Mouse (Mus musculus) limb, embryonic 14.5 days (tissue): ENCODE measurements at regions not wholly inside any gene's neighbourhood (a gene's known extent, or its start where the extent isn't known, plus 50 kb on each side); places are given as distances from the start of the nearest gene placed in this dataset.

Experiments used
- ATAC-seq: fragments of 200-750 bp; cut with Nextera tagmentation; 2 replicates; pipeline ENCODE4 v1.8.0; 2017; ENCODE audit warnings: low read depth, moderate number of reproducible peaks, moderate TSS enrichment; ENCODE audit not compliant: low FRiP score
- DNase-seq: peaks from one replicate; pipeline ENCODE4 v3.0.0-alpha.2; 2015; ENCODE audit warnings: low spot score
- H3K27ac ChIP-seq: fragments of 300-500 bp; sonication (generic); replicated peaks from 2 replicates; pipeline ENCODE4 v1.5.1; 2014; ENCODE audit warnings: low read depth, mild to moderate bottlenecking, low read length, moderate library complexity, mixed read lengths
- H3K27me3 ChIP-seq: fragments of 300-500 bp; sonication (generic); 2 replicates; pipeline ENCODE4 v1.6.1; 2014; ENCODE audit warnings: low read length, mixed read lengths; ENCODE audit not compliant: control insufficient read depth, insufficient read depth
- H3K36me3 ChIP-seq: fragments of 300-500 bp; sonication (generic); 2 replicates; pipeline ENCODE4 v1.6.1; 2014; ENCODE audit warnings: mild to moderate bottlenecking, low read length, moderate library complexity, mixed read lengths; ENCODE audit not compliant: control insufficient read depth, insufficient read depth
- H3K4me1 ChIP-seq: fragments of 300-500 bp; sonication (generic); 2 replicates; pipeline ENCODE4 v1.6.1; 2014; ENCODE audit warnings: antibody characterized with exemption, low read length, mixed read lengths; ENCODE audit not compliant: control insufficient read depth, insufficient read depth
- H3K4me2 ChIP-seq: fragments of 300-500 bp; sonication (generic); replicated peaks from 2 replicates; pipeline ENCODE4 v1.6.1; 2014; ENCODE audit warnings: low read depth, mild to moderate bottlenecking, low read length, moderate library complexity; ENCODE audit not compliant: severe bottlenecking
- H3K4me3 ChIP-seq: fragments of 300-500 bp; sonication (generic); replicated peaks from 2 replicates; pipeline ENCODE4 v1.5.1; 2014; ENCODE audit warnings: low read length
- H3K9ac ChIP-seq: fragments of 300-500 bp; sonication (generic); 2 replicates; pipeline ENCODE4 v1.6.1; 2014; ENCODE audit warnings: mild to moderate bottlenecking, low read depth, low read length, moderate library complexity; ENCODE audit not compliant: severe bottlenecking
- H3K9me3 ChIP-seq: fragments of 300-500 bp; sonication (generic); 2 replicates; pipeline ENCODE4 v1.6.1; 2016; ENCODE audit warnings: low read length; ENCODE audit not compliant: control insufficient read depth
- POLR2A ChIP-seq: fragments of 200-500 bp; IDR thresholded peaks from 2 replicates; pipeline ENCODE4 v1.8.0; 2012; ENCODE audit warnings: inconsistent platforms, mild to moderate bottlenecking, moderate library complexity, borderline replicate concordance; ENCODE audit not compliant: insufficient read depth, insufficient read length; ENCODE audit errors: extremely low read depth
- WGBS: fragments of 180-500 bp; shearing (Covaris S2); extraction: QIAGEN DNeasy Blood & Tissue Kit; methylation state at CpG from one replicate; pipeline ENCODE4 v1.1.7; 2014; 5-methylcytosine and 5-hydroxymethylcytosine counted together

DNA sequence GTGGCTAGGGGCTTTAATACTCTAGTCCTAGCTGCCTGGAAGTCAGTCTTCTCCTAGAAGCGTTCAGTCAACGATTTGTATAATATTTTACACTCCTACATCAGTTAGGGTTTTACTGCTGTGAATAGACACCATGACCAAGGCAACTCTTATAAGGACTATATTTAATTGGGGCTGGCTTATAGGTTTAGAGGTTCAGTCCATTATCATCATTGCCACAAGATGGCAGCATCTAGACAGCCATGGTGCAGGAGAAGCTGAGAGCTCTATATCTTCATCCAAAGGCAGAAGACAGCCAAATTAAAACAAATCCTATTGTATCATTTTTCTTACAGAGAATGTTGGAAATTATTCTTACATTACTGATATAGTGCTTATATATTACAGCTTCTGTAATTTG lies 167.0 kb upstream of the Ndn start:
- no peak overlapping the region for H3K9ac ChIP-seq
- WGBS: 42% methylated on average over 2 of the region's 2 CpGs
- H3K27me3 ChIP-seq: no peaks in the 10 kb centered on the region
- H3K4me1 ChIP-seq: no peaks in the 10 kb centered on the region
- TF ChIP-seq POLR2A: no peak
- no peaks in the 10 kb centered on the region for H3K9me3 ChIP-seq
- DNase-seq: no peak
- no peak for ATAC-seq
- H3K36me3 ChIP-seq: no peaks in the 10 kb centered on the region
- H3K4me3 ChIP-seq: no peak overlapping the region
- H3K27ac ChIP-seq: no peak overlapping the region
- no peak overlapping the region for H3K4me2 ChIP-seq

DNA sequence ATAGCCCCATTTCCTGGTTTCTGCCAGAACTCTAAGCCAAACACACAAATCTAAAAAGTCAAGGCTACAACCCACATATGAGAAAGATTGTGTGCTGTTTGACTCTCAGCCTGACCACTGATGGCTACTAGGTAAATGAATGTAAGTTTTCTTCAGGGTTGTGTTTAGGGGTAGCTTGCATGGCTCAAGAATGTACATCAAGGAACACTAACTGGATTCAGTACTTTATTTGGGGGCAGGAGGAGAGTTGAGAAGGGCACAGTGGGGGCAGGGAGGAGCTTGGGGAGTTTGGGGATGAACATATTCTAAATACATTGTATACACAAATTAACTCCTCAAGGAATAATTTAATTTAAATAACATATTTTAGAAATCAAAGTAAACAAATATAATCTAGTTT lies 137.8 kb upstream of the Ndn start:
- ATAC-seq: no peak
- no peak for TF ChIP-seq POLR2A
- H3K27ac ChIP-seq: no peak overlapping the region
- H3K9ac ChIP-seq: no peak overlapping the region
- H3K4me1 ChIP-seq: no peaks in the 10 kb centered on the region
- peak overlapping the region; percentile 20; the same call in 1 of the 2 replicates for H3K4me3 ChIP-seq
- no peaks in the 10 kb centered on the region for H3K9me3 ChIP-seq
- no peaks in the 10 kb centered on the region for H3K27me3 ChIP-seq
- DNase-seq: no peak
- peak overlapping the region; percentile 36 for H3K4me2 ChIP-seq
- peaks cover under 1% of the 10 kb centered on the region; the same call in 1 of the 2 replicates for H3K36me3 ChIP-seq

GRCm38 (mm10) chr7:62209117-62209700 lies 137.2 kb upstream of the Ndn start:
- Histone ChIP-seq H3K36me3 (no peaks in the 10 kb centered on the region), H3K27me3 (no peaks in the 10 kb centered on the region), H3K9me3 (no peaks in the 10 kb centered on the region), H3K4me2 (peak overlapping the region; percentile 35), H3K9ac (peak overlapping the region; percentile 47; the same call in 1 of the 2 replicates), H3K4me3 (peak overlapping the region; percentile 40), H3K27ac (no peak overlapping the region), H3K4me1 (no peaks in the 10 kb centered on the region)
- DNase-seq (peak; percentile 61), ATAC-seq (peak; percentile 89)
- 35% methylated on average over 12 of the region's 12 CpGs for WGBS
- peak; percentile 30; the same call in 1 of the 2 replicates for TF ChIP-seq POLR2A

DNA sequence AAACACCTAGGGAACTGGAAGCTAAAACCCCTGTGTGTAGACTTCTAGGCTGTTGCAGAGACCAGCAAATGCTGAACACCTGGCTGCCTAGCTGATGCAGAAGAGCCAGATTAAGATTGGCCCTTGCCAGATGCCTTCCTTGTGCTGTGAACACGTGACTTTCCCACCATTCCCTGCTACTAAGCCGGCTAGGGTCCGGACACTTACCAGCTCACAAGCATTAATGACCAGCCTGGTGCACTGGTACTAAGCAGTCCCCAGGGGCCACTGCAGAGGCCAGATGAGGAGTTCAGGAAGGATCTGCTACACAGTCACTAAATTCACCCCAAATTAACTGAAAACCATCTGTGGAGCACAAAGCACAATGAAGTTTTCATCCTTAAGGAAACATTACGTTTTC lies 121.2 kb upstream of the Ndn start:
- no peak for TF ChIP-seq POLR2A
- 30% methylated on average over 4 of the region's 4 CpGs for WGBS
- DNase-seq (no peak), ATAC-seq (no peak)
- Histone ChIP-seq H3K4me1 (no peaks in the 10 kb centered on the region), H3K27me3 (no peaks in the 10 kb centered on the region), H3K4me3 (no peak overlapping the region; the same call in 1 of the 2 replicates), H3K4me2 (peak overlapping the region; percentile 25; the same call in 1 of the 2 replicates), H3K9me3 (no peaks in the 10 kb centered on the region), H3K36me3 (no peaks in the 10 kb centered on the region), H3K27ac (no peak overlapping the region), H3K9ac (no peak overlapping the region)

- no peak overlapping the region for H3K4me2 ChIP-seq
- no peak overlapping the region for H3K27ac ChIP-seq
- H3K9me3 ChIP-seq: no peaks in the 10 kb centered on the region
- no peak for TF ChIP-seq POLR2A
- ATAC-seq (no peak), DNase-seq (peak; percentile 24)
- no peaks in the 10 kb centered on the region for H3K36me3 ChIP-seq
- no peaks in the 10 kb centered on the region for H3K27me3 ChIP-seq
- no peak overlapping the region for H3K4me3 ChIP-seq
- WGBS: 7% methylated on average over 1 of the region's 1 CpGs
- H3K4me1 ChIP-seq: peaks cover 5% of the 10 kb centered on the region; the same call in 1 of the 2 replicates
- H3K9ac ChIP-seq: no peak overlapping the region
Observed at GRCm38 (mm10) chr7:62227727-62228126, 118.6 kb upstream of the Ndn start.
